Mouse (Mus musculus): ENCODE data around the gene Habp4. TPM values are rescaled to one million over a fixed set of nuclear protein-coding genes. Genes with fewer than 3 reads are reported as not detected.

The Habp4 gene
- polyA plus RNA-seq (2012; rRNA removed) = 186 and 204 TPM in 2 replicates

- TF ChIP-seq CTCF (IDR thresholded peaks at IDR 0.05; ENCODE audit: control insufficient read depth, insufficient read depth, insufficient replicate concordance, low read depth, low read length) = no peak
- TF ChIP-seq POLR2A (IDR thresholded peaks at IDR 0.05; ENCODE audit: control insufficient read depth, low read depth, low read length) = peak; percentile 87
- Histone ChIP-seq H3K4me3 (ENCODE audit: control insufficient read depth, low read depth, low read length) (peak within 1 kb of the TSS; percentile 83), H3K27ac (ENCODE audit: control insufficient read depth, insufficient read depth, low read depth, low read length) (peak within 1 kb of the TSS; percentile 50), H3K27me3 (ENCODE audit: control insufficient read depth, insufficient read depth, low read length) (no peaks in the 10 kb centered on the region), H3K36me3 (ENCODE audit: control insufficient read depth, insufficient read depth, low read length) (no peaks in the 10 kb centered on the region), H3K4me1 (ENCODE audit: control insufficient read depth, insufficient read depth, low read length) (peaks cover 10% of the 10 kb centered on the region)
These were observed at the start of gene Habp4 for GRCm38 (mm10) chr13:64161548-64161915. Gene Habp4 (plus strand): TSS chr13:64161824.

GRCm38 (mm10) chr13:64117442-64117841, 44.2 kb upstream of the Habp4 start:
- Histone ChIP-seq H3K36me3 (ENCODE audit: control insufficient read depth, insufficient read depth, low read length) (no peaks in the 10 kb centered on the region), H3K4me1 (ENCODE audit: control insufficient read depth, insufficient read depth, low read length) (no peaks in the 10 kb centered on the region), H3K4me3 (ENCODE audit: control insufficient read depth, low read depth, low read length) (no peak overlapping the region), H3K27ac (ENCODE audit: control insufficient read depth, insufficient read depth, low read depth, low read length) (no peak overlapping the region), H3K27me3 (ENCODE audit: control insufficient read depth, insufficient read depth, low read length) (no peaks in the 10 kb centered on the region)
- TF ChIP-seq POLR2A (IDR thresholded peaks at IDR 0.05; ENCODE audit: control insufficient read depth, low read depth, low read length) (no peak), CTCF (IDR thresholded peaks at IDR 0.05; ENCODE audit: control insufficient read depth, insufficient read depth, insufficient replicate concordance, low read depth, low read length) (no peak)

GRCm38 (mm10) chr13:64120760-64121159, 40.9 kb upstream of the Habp4 start:
- H3K4me3 ChIP-seq (ENCODE audit: control insufficient read depth, low read depth, low read length) = no peak overlapping the region
- TF ChIP-seq CTCF (IDR thresholded peaks at IDR 0.05; ENCODE audit: control insufficient read depth, insufficient read depth, insufficient replicate concordance, low read depth, low read length) (no peak), POLR2A (IDR thresholded peaks at IDR 0.05; ENCODE audit: control insufficient read depth, low read depth, low read length) (no peak)
- no peak overlapping the region for H3K27ac ChIP-seq (ENCODE audit: control insufficient read depth, insufficient read depth, low read depth, low read length)
- H3K27me3 ChIP-seq (ENCODE audit: control insufficient read depth, insufficient read depth, low read length) = no peaks in the 10 kb centered on the region
- H3K4me1 ChIP-seq (ENCODE audit: control insufficient read depth, insufficient read depth, low read length) = no peaks in the 10 kb centered on the region
- no peaks in the 10 kb centered on the region for H3K36me3 ChIP-seq (ENCODE audit: control insufficient read depth, insufficient read depth, low read length)

GRCm38 (mm10) chr13:64123491-64124188, 38.0 kb upstream of the Habp4 start:
- no peaks in the 10 kb centered on the region for H3K4me1 ChIP-seq (ENCODE audit: control insufficient read depth, insufficient read depth, low read length)
- H3K4me3 ChIP-seq (ENCODE audit: control insufficient read depth, low read depth, low read length) = no peak overlapping the region
- H3K36me3 ChIP-seq (ENCODE audit: control insufficient read depth, insufficient read depth, low read length) = no peaks in the 10 kb centered on the region
- TF ChIP-seq POLR2A (IDR thresholded peaks at IDR 0.05; ENCODE audit: control insufficient read depth, low read depth, low read length) (no peak), CTCF (IDR thresholded peaks at IDR 0.05; ENCODE audit: control insufficient read depth, insufficient read depth, insufficient replicate concordance, low read depth, low read length) (no peak)
- H3K27me3 ChIP-seq (ENCODE audit: control insufficient read depth, insufficient read depth, low read length) = no peaks in the 10 kb centered on the region
- H3K27ac ChIP-seq (ENCODE audit: control insufficient read depth, insufficient read depth, low read depth, low read length) = no peak overlapping the region

- H3K27me3 ChIP-seq (ENCODE audit: control insufficient read depth, insufficient read depth, low read length) = no peaks in the 10 kb centered on the region
- H3K27ac ChIP-seq (ENCODE audit: control insufficient read depth, insufficient read depth, low read depth, low read length) = no peak overlapping the region
- no peaks in the 10 kb centered on the region for H3K4me1 ChIP-seq (ENCODE audit: control insufficient read depth, insufficient read depth, low read length)
- TF ChIP-seq POLR2A (IDR thresholded peaks at IDR 0.05; ENCODE audit: control insufficient read depth, low read depth, low read length) = no peak
- TF ChIP-seq CTCF (IDR thresholded peaks at IDR 0.05; ENCODE audit: control insufficient read depth, insufficient read depth, insufficient replicate concordance, low read depth, low read length) = no peak
- H3K36me3 ChIP-seq (ENCODE audit: control insufficient read depth, insufficient read depth, low read length) = no peaks in the 10 kb centered on the region
- no peak overlapping the region for H3K4me3 ChIP-seq (ENCODE audit: control insufficient read depth, low read depth, low read length)
These were observed 36.7 kb upstream of the Habp4 start for GRCm38 (mm10) chr13:64124886-64125285.

- Histone ChIP-seq H3K27me3 (ENCODE audit: control insufficient read depth, insufficient read depth, low read length) (no peaks in the 10 kb centered on the region), H3K27ac (ENCODE audit: control insufficient read depth, insufficient read depth, low read depth, low read length) (no peak overlapping the region), H3K36me3 (ENCODE audit: control insufficient read depth, insufficient read depth, low read length) (no peaks in the 10 kb centered on the region), H3K4me1 (ENCODE audit: control insufficient read depth, insufficient read depth, low read length) (no peaks in the 10 kb centered on the region), H3K4me3 (ENCODE audit: control insufficient read depth, low read depth, low read length) (no peak overlapping the region)
- TF ChIP-seq CTCF (IDR thresholded peaks at IDR 0.05; ENCODE audit: control insufficient read depth, insufficient read depth, insufficient replicate concordance, low read depth, low read length) = no peak
- TF ChIP-seq POLR2A (IDR thresholded peaks at IDR 0.05; ENCODE audit: control insufficient read depth, low read depth, low read length) = no peak
These were observed 35.3 kb upstream of the Habp4 start for GRCm38 (mm10) chr13:64126316-64126715.

GRCm38 (mm10) chr13:64128858-64129615, 32.6 kb upstream of the Habp4 start, which contains the start of gene Slc35d2:
Gene Slc35d2 (minus strand): TSS chr13:64129368.
- Histone ChIP-seq H3K4me1 (ENCODE audit: control insufficient read depth, insufficient read depth, low read length) (no peaks in the 10 kb centered on the region), H3K4me3 (ENCODE audit: control insufficient read depth, low read depth, low read length) (peak within 1 kb of the TSS; percentile 71), H3K27me3 (ENCODE audit: control insufficient read depth, insufficient read depth, low read length) (no peaks in the 10 kb centered on the region), H3K27ac (ENCODE audit: control insufficient read depth, insufficient read depth, low read depth, low read length) (no peak within 1 kb of the TSS), H3K36me3 (ENCODE audit: control insufficient read depth, insufficient read depth, low read length) (no peaks in the 10 kb centered on the region)
- TF ChIP-seq CTCF (IDR thresholded peaks at IDR 0.05; ENCODE audit: control insufficient read depth, insufficient read depth, insufficient replicate concordance, low read depth, low read length) (no peak), POLR2A (IDR thresholded peaks at IDR 0.05; ENCODE audit: control insufficient read depth, low read depth, low read length) (no peak)

Measured in testis, adult 2 months (tissue).